Mouse (Mus musculus): ENCODE measurements around the gene Fgfr2. TPM values are rescaled to one million over a fixed set of nuclear protein-coding genes. Genes with fewer than 3 reads are reported as not detected.

The Fgfr2 gene
- total RNA-seq, 2 experiments from 2014 or later: 27.3 to 32.7 TPM

DNA sequence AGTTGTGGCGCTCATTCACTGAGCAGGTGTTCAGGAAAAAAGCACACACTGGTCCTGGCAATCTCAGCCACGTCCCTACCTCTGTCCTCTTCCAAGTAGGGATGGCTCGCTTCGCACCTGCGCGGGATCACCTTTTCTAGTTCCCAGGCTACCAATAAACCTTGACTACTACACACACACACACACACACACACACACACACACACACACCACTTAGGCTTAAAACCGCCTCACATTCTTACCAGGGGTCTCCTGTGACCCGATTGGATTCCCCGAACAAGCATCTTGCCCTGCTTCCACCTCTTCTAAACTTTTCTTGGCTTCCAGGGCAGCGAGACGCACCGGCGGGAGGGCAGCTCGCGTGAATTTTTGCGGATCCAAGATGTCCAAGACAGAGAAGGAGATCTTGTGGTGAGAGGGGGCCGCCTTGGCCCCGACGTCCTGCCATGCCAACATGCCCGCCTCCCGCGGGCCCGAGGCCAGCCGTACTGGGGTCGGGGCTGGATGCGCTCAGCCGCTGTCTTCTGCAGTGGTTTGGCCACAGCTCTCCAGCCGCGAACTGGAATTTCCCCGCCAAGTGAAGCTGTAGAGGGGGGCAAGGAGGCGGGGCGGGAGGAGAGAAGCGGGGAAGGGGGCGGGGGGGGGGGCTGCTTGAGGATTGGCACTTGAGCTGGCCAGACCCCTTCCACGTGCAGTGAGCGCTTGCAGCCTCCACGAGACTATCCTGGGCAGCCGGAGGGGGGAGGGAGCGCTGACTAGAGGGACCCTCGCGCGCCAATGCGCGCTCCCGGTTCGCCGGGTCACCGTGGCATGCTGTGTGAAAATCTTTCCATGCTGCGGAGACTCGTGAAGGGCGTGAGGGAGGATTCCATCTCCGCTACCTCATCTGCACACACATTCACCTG is 523.8 kb downstream of the Fgfr2 start, which contains the start of gene Nkx1-2:
TSS of gene Nkx1-2 (minus strand) at position 567 of the 905 bp plus-strand sequence.
- intact Hi-C loops (cut with DNase I): no loop called here
- no peak for DNase-seq (ENCODE audit: low spot score in 2 of 2)

DNA sequence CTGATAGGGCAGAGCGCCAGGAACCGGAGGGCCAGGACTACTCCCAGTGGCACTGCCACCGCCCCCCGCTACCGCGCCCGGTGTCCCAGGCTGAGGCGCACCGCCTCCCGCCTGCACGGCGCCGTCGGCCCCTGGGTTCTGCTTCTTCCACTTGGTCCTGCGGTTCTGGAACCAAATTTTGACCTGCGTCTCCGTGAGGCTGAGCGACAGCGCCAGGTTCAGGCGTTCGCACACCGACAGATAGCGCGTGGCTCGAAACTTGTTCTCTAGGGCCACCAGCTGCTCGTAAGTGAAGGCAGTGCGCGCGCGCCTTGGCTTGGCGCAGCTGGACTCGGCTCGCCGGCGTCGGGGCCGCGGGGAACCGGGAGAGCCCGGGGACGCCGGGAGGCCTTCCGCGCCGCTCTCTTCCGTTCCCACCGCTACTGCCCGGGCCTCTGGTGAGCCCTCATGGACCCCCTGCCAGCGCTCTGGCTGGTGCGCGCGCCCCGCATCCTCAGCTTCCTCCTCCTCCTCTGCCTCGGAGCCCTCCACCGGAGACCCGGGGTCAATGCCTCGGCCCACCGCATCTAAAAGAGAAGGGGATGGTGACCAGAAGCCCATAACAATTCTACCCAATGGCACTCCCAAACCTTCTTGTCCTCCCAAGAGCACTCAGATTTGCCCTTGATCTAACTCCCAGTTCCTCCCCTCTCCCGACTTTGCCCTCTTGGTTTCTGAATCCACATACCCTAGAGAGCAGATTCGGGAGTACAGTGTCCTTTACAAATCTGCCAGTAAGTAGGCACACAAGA is 525.7 kb downstream of the Fgfr2 start:
- intact Hi-C loops (cut with DNase I): no loop called here
- no peak for DNase-seq (ENCODE audit: low spot score in 2 of 2)

DNA sequence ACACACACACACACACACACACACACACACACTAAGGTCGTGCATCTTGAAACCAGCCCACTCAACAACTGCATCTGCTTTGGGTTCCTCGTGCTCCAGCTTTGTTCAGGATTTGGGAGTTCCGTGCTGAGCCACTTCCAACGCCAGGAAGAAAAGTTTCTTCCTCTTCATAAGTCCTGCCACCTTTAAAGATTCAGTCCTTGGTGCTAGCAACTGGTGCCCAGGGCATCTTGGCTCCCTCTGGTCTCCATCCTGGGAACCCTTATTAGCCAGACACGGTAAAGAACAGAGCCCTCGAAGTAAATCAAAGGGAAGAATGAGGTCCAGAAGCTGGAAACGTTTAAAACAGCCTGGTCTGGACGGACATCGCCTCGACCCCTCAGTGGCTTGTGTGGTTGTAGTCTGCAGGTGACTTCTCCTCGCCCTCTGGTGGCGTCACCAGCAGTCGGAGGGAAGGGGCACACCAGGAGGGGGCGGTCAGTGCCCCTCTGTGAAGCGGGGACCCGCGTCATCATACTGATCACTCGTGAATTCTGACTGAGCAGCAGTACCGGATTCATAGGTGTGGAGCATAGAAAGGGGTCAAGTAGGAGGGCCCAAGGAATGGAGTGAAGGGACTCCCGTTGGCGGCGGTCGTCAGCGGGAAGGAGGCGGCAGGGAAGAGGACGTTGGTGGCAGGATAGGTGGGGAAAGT is 526.4 kb downstream of the Fgfr2 start:
- DNase-seq (ENCODE audit: low spot score in 2 of 2): no peak
- intact Hi-C loops (cut with DNase I): no loop called here

DNA sequence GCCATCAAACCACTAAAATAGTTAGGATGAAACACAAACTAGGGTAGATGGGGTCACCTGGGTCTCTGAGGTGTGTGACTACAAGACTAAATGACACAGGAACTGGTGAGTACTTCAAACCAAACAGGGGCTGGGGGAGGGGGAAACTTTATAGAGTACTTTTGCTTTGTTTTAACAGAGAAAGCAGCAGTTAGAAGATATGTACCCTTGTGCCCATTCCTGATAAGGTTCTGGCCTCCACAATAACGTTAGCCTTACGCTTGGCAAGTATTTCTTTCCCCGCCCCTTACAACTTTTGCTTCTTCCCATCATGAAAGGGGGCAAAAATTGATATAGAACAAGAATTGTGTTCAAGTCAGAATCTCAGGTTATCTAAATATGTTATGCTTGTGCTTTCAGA is 527.4 kb downstream of the Fgfr2 start:
- intact Hi-C loops (cut with DNase I): no loop called here
- DNase-seq (ENCODE audit: low spot score in 2 of 2): no peak

DNA sequence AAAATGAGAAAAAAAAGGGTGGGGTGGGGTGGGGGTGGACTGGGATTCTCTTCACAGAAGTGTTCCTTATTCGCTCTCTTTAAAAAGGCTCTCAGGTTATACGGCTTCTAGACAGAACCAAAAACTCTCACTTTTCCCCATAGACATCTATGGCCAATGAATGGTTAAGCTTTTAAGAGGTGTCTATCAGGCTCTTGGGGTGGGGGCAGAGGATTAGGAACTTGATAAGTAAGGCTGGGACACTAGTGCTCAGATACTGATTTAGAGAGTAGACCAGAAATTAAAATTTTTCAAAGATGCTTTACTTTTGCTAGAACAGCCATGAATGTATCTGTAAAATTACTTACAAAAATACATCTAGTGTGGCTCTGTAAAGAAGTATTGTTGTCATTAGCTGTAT is 528.8 kb downstream of the Fgfr2 start:
- intact Hi-C loops (cut with DNase I): no loop called here
- no peak for DNase-seq (ENCODE audit: low spot score in 2 of 2)

DNA sequence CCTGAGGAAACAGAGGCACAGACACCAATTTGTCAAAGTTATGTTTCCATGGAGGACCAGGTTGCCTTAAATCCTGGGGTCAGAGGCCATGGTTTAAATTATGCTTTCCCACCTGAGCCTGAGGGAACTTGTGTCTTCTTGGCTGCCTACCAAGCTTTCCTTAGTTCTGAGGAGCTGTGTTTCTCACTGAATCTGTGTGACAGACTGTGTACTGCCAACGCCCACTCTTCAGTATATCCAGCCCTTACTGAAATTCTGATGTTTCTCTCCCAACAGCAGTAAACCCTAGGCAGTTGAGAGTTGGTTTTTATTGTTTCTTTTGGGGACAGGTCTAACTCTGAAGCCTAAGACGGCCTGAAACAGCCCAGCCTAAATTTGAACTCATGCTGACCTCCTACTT is 529.4 kb downstream of the Fgfr2 start:
- peak in 1 of 2 experiments; percentile 54 for DNase-seq (ENCODE audit: low spot score in 2 of 2)

DNA sequence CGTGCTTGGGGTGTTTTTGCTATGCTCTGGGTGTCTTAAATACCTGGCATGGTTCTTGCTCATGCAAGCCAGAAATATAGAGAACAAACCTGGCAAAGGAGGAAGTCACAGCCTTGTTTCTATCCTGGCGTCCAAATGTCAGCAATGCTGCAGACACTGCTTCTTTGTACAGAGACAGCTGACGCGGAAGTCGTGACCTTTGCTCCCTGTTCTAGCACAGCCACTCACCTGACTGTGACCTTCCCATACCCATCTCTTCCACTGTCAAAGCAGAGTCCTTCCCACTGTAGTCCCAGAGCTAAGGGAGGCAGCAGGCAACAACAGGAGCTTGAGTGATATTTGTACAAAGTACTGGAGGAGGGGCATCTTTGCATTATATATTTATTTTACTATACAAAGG is 533.5 kb downstream of the Fgfr2 start:
- DNase-seq (ENCODE audit: low spot score in 2 of 2): no peak
- intact Hi-C loops (cut with DNase I): no loop called here

More for the DNA sequence above, 529.4 kb downstream of the Fgfr2 start:
- intact Hi-C loops (cut with DNase I): no loop called here

DNA sequence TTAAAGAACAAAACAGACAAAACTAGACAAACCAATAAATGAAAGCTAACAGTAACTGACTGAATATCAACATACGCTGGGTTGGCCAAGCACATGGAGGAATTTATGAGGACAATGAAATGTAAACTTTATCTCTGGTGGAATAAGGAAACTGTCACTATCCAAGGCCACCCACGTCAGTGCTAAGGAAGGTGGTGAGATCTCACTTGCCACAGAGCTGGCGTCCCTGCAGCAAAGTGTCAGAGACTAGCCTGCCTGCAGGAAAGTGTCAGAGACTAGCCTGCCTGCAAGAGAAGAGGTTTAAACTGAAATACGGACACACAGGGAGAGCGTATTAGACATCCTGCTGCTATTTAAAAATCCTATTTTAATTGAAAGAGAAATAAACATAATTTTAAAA is 536.0 kb downstream of the Fgfr2 start:
- intact Hi-C loops (cut with DNase I): no loop called here
- DNase-seq (ENCODE audit: low spot score in 2 of 2): no peak

DNA sequence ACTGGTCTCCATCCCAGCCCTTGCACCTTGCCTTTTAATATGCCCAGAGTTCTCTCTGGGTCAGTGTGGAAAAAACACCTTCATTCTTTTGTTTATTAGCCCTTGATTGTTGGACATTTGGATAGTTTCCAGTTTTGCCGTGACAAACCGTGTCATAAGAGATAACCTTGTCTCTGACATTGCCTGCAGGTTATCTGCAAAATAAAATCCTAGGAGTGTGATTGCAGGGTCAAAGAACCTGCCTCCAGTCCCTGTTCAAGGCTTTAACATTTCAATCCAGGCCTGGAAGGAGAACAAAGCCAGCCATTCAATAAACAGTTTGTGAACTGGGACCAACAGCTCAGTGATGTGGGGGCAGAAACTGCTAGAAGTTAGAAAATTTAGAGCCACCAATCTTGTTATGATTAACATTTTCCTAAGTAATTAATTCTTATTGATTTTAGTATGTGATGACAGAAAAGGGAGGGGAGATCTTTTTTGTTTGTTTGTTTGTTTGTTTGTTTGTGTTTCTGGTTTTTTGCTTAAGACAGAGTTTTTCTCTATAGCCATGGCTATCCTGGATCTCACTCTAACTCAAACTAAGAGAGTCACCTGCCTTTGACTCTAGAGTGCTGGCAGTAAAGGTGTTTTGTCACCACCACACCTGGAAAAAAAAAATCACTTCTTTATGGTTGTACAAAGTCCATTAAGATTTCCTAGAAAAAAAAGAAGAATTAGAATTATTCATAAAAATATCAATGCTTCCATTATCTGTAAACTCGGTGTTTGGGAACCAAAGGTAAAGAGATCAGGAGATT is 537.3 kb downstream of the Fgfr2 start:
- intact Hi-C loops (cut with DNase I): no loop called here
- no peak for DNase-seq (ENCODE audit: low spot score in 2 of 2)

DNA sequence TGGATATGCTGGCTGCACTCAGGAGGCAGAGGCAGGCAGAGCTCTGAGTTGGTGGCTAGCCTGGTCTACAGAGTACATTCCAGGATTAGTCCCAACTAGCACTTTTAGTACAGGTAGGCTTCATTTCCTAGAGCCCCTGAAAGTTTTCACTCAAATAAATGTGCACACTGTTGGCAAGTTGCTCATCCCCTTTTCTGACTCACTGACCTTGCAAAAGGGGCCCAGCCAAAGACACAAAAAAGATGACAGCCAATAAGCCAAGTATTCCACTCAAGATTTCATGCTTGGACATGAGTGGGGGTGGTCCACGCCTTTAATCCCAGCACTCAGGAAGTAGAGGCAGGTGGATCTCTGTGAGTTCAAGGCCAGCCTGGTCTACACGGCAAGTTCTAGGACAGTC is 541.7 kb downstream of the Fgfr2 start:
- intact Hi-C loops (cut with DNase I): no loop called here

DNA sequence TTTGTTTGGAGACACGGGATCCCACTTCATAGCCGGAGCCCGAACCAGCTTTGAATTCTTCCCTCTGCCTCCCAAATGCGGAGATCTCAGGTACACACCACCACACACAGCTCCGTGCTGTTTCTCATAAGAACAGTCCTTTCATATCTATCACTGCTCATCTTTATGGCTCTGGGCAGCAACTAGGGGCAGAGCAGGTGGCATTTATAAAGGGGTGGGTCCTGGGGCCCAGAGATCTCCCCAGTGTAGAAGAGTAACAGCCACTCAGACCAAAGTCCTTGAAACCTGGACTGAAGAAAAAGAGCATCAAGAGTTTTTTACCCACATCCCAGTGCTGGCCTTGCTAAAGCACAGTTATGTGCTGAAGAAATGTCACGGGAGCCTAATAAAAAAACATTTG is 542.6 kb downstream of the Fgfr2 start:
- DNase-seq (ENCODE audit: low spot score in 2 of 2): no peak
- intact Hi-C loops (cut with DNase I): no loop called here

More for the DNA sequence above, 541.7 kb downstream of the Fgfr2 start:
- DNase-seq (ENCODE audit: low spot score in 2 of 2): no peak

DNA sequence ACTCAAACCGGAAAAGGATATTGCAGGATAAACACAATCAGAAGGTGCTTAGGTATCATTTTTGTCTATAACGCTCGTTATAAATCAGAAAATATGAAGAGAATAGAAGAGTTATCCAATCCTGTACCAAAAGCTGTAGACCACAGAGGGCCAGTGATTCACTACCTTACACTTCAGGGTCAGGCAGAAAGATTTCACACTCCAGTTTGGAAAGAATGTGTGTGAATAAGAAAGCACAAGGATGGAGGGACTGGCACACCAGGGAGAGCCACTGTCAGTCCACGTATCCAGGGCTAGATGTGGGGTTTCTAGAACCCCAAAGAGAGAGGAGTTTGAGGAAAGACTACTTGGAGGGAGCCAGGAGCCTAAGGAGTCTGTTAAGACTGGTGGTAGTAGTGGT is 546.3 kb downstream of the Fgfr2 start:
- DNase-seq (ENCODE audit: low spot score in 2 of 2): no peak
- intact Hi-C loops (cut with DNase I): loop anchor here (5.0 kb wide), 1 partner anchor 55 kb away; no protein-coding TSS in a partner anchor

DNA sequence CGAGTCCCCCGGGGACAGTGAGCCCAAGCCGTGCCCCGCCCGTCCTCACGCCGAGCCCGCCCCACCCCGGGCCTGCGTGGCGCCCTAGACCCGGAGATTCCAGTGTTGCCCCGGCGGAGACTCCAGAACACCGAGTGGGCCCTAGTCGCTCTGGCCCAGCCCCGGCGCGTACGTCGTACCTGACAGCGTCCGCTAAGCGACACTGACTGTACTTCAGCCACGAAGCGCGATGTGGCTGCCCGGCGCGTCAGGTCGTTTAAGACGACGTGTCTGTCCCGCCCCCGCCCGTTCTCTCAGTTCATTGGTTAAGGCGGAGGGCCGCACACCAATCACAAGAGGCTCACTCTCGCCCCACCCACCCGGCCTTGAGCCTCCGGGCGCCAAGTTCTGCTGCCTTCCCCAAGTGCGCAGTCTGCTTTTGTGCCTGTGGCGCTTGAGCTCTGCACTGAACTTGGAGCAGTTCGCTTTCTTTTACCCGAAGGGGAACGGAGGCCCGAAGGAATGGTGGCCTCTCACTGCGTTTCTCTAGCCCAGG is 547.0 kb downstream of the Fgfr2 start, which contains the start of gene Oat:
TSS of gene Oat (minus strand) at position 283 of the 535 bp plus-strand sequence.
- intact Hi-C loops (cut with DNase I): loop anchor here (5.0 kb wide), 1 partner anchor 56 kb away; no protein-coding TSS in a partner anchor
- peak; percentile 95 to 97 for DNase-seq (ENCODE audit: low spot score in 2 of 2)

DNA sequence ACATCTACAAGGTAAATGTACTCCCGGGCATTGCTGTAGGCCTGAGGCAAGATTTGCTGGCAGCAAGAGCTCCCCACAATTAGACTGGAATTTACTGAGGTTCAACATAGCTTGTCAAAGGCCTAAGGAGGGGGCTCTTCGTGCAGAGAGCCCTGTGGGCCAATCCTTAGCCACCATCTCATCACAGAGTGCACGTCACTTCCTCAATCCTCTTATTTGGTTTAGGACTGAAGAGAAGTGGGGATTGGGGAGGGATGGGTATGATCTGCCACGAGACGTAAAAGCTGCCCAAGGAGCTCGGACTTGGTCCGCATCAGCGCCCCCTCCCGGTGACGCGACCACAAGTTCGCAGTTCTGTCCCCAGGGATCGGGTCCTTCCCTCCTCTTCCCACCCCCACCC is 547.5 kb downstream of the Fgfr2 start:
- intact Hi-C loops (cut with DNase I): loop anchor here (5.0 kb wide), 1 partner anchor 57 kb away; no protein-coding TSS in a partner anchor
- peak; percentile 84 to 93 for DNase-seq (ENCODE audit: low spot score in 2 of 2)

DNA sequence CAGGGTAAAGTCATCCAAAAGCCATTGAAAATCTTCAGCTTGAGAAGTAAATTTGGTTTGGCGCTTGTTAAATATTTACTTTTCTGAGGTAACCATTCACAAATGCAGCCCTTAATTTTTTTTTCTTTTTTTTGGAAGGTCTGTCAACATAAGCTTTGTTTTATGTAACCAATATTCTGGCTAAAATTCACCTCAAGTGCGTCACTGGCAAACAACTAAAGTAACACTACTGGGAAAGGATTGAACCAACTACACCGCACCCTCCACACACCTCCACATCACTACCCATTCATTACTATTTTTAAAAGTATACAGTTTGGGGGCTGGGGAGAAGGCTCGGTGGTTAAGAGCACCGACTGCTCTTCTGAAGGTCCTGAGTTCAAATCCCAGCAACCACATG is 548.5 kb downstream of the Fgfr2 start:
- DNase-seq (ENCODE audit: low spot score in 2 of 2): no peak

DNA sequence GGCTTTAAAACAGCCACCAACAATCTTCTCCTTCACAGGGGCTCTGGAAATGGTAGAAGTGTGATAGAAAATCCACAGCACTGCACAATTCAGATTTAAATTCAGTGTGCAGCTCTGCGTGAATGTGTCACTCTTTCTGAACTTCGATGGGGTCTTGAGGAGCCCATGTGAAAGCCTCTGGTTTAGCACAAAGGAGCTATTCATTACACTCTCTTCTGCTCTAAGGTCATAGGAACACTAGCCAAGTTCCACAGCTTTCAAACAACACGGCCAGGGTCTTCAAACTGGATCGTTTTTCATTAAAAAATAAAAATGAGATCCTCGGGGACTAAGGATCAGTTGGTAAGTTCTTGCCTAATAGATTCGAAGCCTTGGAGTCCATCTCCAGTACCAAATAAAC is 549.9 kb downstream of the Fgfr2 start:
- intact Hi-C loops (cut with DNase I): no loop called here
- DNase-seq (ENCODE audit: low spot score in 2 of 2): no peak

More for the DNA sequence above, 548.5 kb downstream of the Fgfr2 start:
- intact Hi-C loops (cut with DNase I): loop anchor here (5.0 kb wide), 1 partner anchor 58 kb away; no protein-coding TSS in a partner anchor

DNA sequence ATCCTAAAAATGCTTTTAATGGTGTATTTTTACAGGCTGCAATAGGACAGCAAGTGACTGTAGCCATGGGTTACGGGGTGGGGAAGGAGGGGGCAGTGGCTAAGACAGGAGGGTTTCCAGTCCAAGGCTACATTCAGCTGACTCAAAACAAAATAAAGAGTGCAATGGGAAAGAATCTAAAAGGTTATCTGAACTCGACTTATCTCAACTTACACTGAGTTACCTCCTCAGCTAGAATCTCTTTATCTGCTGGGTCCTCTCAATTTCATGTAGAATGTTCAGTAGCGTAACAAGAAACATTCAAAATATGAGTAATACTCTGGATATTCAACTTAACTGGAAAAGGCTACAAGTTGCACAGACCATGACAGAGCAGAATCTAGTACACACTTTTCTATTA is 550.4 kb downstream of the Fgfr2 start:
- intact Hi-C loops (cut with DNase I): no loop called here
- DNase-seq (ENCODE audit: low spot score in 2 of 2): no peak

DNA sequence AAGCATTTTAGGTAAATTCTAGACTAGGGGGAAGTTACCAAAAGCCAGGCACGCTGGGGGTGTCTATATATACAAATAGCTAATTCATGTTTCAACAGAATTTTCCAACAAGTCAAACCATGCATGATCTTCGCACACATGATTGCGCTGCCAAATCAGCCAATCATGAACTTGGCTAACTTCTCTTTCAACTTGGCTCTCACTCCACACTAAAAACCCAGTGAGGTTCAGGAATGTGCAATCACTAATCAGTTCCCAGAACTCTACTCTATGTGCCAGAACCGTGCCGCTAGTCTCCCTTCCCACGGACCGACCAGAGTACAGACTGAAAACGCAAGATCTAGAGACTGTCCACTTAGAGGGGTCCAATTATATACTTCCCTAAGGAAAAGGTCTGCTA is 551.7 kb downstream of the Fgfr2 start:
- DNase-seq (ENCODE audit: low spot score in 2 of 2): no peak
- intact Hi-C loops (cut with DNase I): no loop called here

DNA sequence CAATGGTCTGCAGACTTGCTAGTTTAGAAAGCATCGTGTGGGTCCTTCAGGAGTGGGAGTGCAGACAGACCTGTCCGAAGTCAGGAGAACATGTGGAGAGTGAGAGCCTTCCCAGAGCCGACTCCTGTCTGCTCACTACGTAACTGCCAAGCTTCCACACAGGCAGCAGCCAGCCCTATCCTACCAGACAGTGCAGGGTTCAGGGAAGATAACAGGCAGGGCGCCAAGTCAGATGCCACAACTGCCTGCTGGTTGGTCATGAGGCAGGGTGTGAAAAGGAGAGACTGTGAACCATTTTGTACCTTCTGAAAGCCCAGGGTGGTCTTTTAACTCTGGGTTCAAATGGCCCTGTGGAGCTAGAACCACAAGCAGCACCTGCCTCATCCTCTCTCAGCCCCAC is 553.1 kb downstream of the Fgfr2 start:
- intact Hi-C loops (cut with DNase I): no loop called here
- no peak for DNase-seq (ENCODE audit: low spot score in 2 of 2)
